Mouse (Mus musculus) liver, embryonic 13.5 days (tissue): ENCODE data around the gene Pigv. TPM values are rescaled to one million over a fixed set of nuclear protein-coding genes. Genes with fewer than 3 reads are reported as not detected.

ENCODE experiments used
- ATAC-seq: fragments of 200-750 bp; cut with Nextera tagmentation; 2 replicates; pipeline ENCODE4 v1.8.0; 2017; ENCODE audit warnings: low read depth, mild to moderate bottlenecking, moderate number of reproducible peaks, moderate library complexity
- DNase-seq: peaks from one replicate; pipeline ENCODE4 v3.0.0; 2022
- H3K27ac ChIP-seq: fragments of 300-500 bp; sonication (generic); 2 replicates; pipeline ENCODE4 v1.5.1; 2015; ENCODE audit warnings: moderate library complexity, mild to moderate bottlenecking, inconsistent platforms
- H3K27me3 ChIP-seq: fragments of 300-500 bp; sonication (generic); 2 replicates; pipeline ENCODE4 v1.6.1; 2015; ENCODE audit warnings: mild to moderate bottlenecking, inconsistent platforms
- H3K36me3 ChIP-seq: fragments of 300-500 bp; sonication (generic); 2 replicates; pipeline ENCODE4 v1.6.1; 2015; ENCODE audit warnings: mild to moderate bottlenecking, inconsistent platforms
- H3K4me1 ChIP-seq: fragments of 300-500 bp; sonication (generic); replicated peaks from 2 replicates; pipeline ENCODE4 v1.6.1; 2015; ENCODE audit warnings: inconsistent platforms
- H3K4me2 ChIP-seq: fragments of 300-500 bp; sonication (generic); 2 replicates; pipeline ENCODE4 v1.6.1; 2015; ENCODE audit warnings: inconsistent platforms, mild to moderate bottlenecking, moderate library complexity
- H3K4me3 ChIP-seq: fragments of 300-500 bp; sonication (generic); replicated peaks from 2 replicates; pipeline ENCODE4 v1.5.1; 2015; ENCODE audit warnings: mild to moderate bottlenecking, inconsistent platforms
- H3K9ac ChIP-seq: fragments of 300-500 bp; sonication (generic); 2 replicates; pipeline ENCODE4 v1.6.1; 2015; ENCODE audit warnings: mild to moderate bottlenecking, inconsistent platforms
- H3K9me3 ChIP-seq: fragments of 300-500 bp; sonication (generic); replicated peaks from 2 replicates; pipeline ENCODE4 v1.6.1; 2016; ENCODE audit warnings: inconsistent platforms
- WGBS: fragments of 180-500 bp; shearing (Covaris S2); methylation state at CpG from one replicate; pipeline ENCODE4 v1.1.7; 2015; ENCODE audit not compliant: insufficient replicate concordance; 5-methylcytosine and 5-hydroxymethylcytosine counted together
- microRNA-seq: library from miRNA; unstranded; fragments of <30 nt; microRNA quantifications from one replicate; pipeline ENCODE4, GENCODE M21; 2016
- polyA plus RNA-seq: library from polyadenylated mRNA; unstranded; fragments of >200 nt; fragmentation: Nextera tagmentation; extraction: Ambion mirVana; gene quantifications from 2 replicates; pipeline ENCODE4 v1.2.1, GENCODE M21; 2015

Gene Pigv
- polyA plus RNA-seq, 1 experiment from 2014 or later: 5.8 TPM

DNA sequence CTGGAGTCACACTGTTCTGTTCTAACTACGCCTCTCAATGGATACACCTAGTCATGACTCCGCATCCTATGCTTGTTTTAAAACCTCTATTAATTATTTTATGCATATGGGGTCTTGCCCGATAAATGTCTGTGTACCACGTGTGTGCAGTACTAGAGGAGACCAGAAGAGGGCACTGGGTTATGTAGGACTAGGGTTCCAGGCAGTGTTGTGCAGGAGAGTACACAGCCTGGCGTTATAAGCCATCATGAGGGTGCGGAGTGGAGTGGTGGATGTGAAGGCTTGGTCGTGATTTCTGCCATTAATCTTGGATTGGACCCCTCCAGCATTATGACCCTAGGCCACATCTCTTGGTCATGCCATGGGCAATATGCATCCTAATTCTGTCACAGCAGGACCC lies 60.0 kb downstream of the Pigv start:
- no peak overlapping the region for H3K4me3 ChIP-seq
- ATAC-seq (no peak), DNase-seq (no peak)
- 86% methylated on average over 7 of the region's 7 CpGs for WGBS
- no peak overlapping the region for H3K4me2 ChIP-seq
- H3K27me3 ChIP-seq: no peaks in the 10 kb centered on the region
- no peak overlapping the region for H3K9ac ChIP-seq
- 0 out of 2 replicates have a peak, but pooled peaks cover 4% of the 10 kb centered on the region for H3K9me3 ChIP-seq
- H3K4me1 ChIP-seq: peaks cover 30% of the 10 kb centered on the region
- peaks cover 20% of the 10 kb centered on the region for H3K36me3 ChIP-seq
- no peak overlapping the region for H3K27ac ChIP-seq

- H3K27ac ChIP-seq: no peak overlapping the region
- no peak overlapping the region for H3K4me3 ChIP-seq
- peaks cover 20% of the 10 kb centered on the region for H3K36me3 ChIP-seq
- ATAC-seq (no peak), DNase-seq (no peak)
- H3K9me3 ChIP-seq: 0 out of 2 replicates have a peak, but pooled peaks cover 4% of the 10 kb centered on the region
- H3K27me3 ChIP-seq: no peaks in the 10 kb centered on the region
- H3K4me1 ChIP-seq: peaks cover 27% of the 10 kb centered on the region
- WGBS: 84% methylated on average over 5 of the region's 5 CpGs
- no peak overlapping the region for H3K4me2 ChIP-seq
- no peak overlapping the region for H3K9ac ChIP-seq
These were observed 60.6 kb downstream of the Pigv start for GRCm38 (mm10) chr4:133611815-133612214.

Small RNA genes within 50 kb of the gene (microRNA-seq; reads per million reads assigned to microRNA genes)
- gene Mir7227: 1.2 reads per million

Other genes with a start within 250 kb of the Pigv start
- gene Tent5b, start 192.5 kb downstream of the Pigv start, polyA plus RNA-seq: 0.05 TPM in 1 of 2 replicates, not detected in the other
- gene Trnp1, start 174.1 kb downstream of the Pigv start, polyA plus RNA-seq: 0.06 TPM in 1 of 2 replicates, not detected in the other
- 0.45 and 0.70 TPM in 2 replicates for gene Kdf1, start 153.7 kb downstream of the Pigv start, polyA plus RNA-seq
- 214 and 231 TPM in 2 replicates for gene Nudc, start 126.7 kb downstream of the Pigv start, polyA plus RNA-seq
- gene Nr0b2, start 119.3 kb downstream of the Pigv start, polyA plus RNA-seq: 0.31 and 0.51 TPM in 2 replicates
- 4.3 and 4.6 TPM in 2 replicates for gene Gpatch3, start 97.9 kb downstream of the Pigv start, polyA plus RNA-seq
- 12.5 and 13.5 TPM in 2 replicates for gene Gpn2, start 88.3 kb downstream of the Pigv start, polyA plus RNA-seq
- 0.77 and 0.92 TPM in 2 replicates for gene Sfn, start 70.5 kb downstream of the Pigv start, polyA plus RNA-seq
- 1.0 and 1.1 TPM in 2 replicates for gene Zdhhc18, start 22.5 kb downstream of the Pigv start, polyA plus RNA-seq
- gene Arid1a, start 84.1 kb upstream of the Pigv start, polyA plus RNA-seq: 8.0 and 9.0 TPM in 2 replicates
- 50.3 and 54.2 TPM in 2 replicates for gene Rps6ka1, start 215.2 kb upstream of the Pigv start, polyA plus RNA-seq